Mouse (Mus musculus) lung, embryonic 15.5 days (tissue): Measurements from ENCODE around the gene Abcd2. TPM values are rescaled to one million over a fixed set of nuclear protein-coding genes. Genes with fewer than 3 reads are reported as not detected.

Experiments
- ATAC-seq: fragments of 200-750 bp; cut with Nextera tagmentation; 2 replicates; pipeline ENCODE4 v1.8.0; 2017; ENCODE audit warnings: moderate number of reproducible peaks, borderline replicate concordance; ENCODE audit not compliant: low FRiP score, low TSS enrichment; ENCODE audit errors: extremely low read depth
- H3K27ac ChIP-seq: fragments of 300-500 bp; sonication (generic); 2 replicates; pipeline ENCODE4 v1.5.1; 2015; ENCODE audit warnings: moderate library complexity, mild to moderate bottlenecking, inconsistent platforms
- H3K27me3 ChIP-seq: fragments of 300-500 bp; sonication (generic); 2 replicates; pipeline ENCODE4 v1.6.1; 2015; ENCODE audit warnings: inconsistent platforms
- H3K36me3 ChIP-seq: fragments of 300-500 bp; sonication (generic); 2 replicates; pipeline ENCODE4 v1.6.1; 2015; ENCODE audit warnings: inconsistent platforms
- H3K4me1 ChIP-seq: fragments of 300-500 bp; sonication (generic); 2 replicates; pipeline ENCODE4 v1.6.1; 2015; ENCODE audit warnings: inconsistent platforms
- H3K4me2 ChIP-seq: fragments of 300-500 bp; sonication (generic); 2 replicates; pipeline ENCODE4 v1.6.1; 2015; ENCODE audit warnings: inconsistent platforms, mild to moderate bottlenecking, moderate library complexity
- H3K4me3 ChIP-seq: fragments of 300-500 bp; sonication (generic); 2 replicates; pipeline ENCODE4 v1.5.1; 2015; ENCODE audit warnings: mild to moderate bottlenecking, inconsistent platforms
- H3K9ac ChIP-seq: fragments of 300-500 bp; sonication (generic); 2 replicates; pipeline ENCODE4 v1.6.1; 2015; ENCODE audit warnings: inconsistent platforms
- H3K9me3 ChIP-seq: fragments of 300-500 bp; sonication (generic); 2 replicates; pipeline ENCODE4 v1.6.1; 2016; ENCODE audit warnings: inconsistent platforms
- WGBS: fragments of 180-500 bp; shearing (Covaris S2); methylation state at CpG from one replicate; pipeline ENCODE4 v1.1.7; 2015; 5-methylcytosine and 5-hydroxymethylcytosine counted together
- polyA plus RNA-seq: library from polyadenylated mRNA; unstranded; fragments of >200 nt; fragmentation: Nextera tagmentation; extraction: Ambion mirVana; gene quantifications from 2 replicates; pipeline ENCODE4 v1.2.1, GENCODE M21; 2015

Gene Abcd2
- polyA plus RNA-seq, 1 experiment from 2014 or later, result 4.0 TPM

GRCm38 (mm10) chr15:91124584-91124983 is 67.0 kb downstream of the Abcd2 start:
- no peak overlapping the region for H3K9ac ChIP-seq
- H3K36me3 ChIP-seq, result no peaks in the 10 kb centered on the region
- no peaks in the 10 kb centered on the region for H3K9me3 ChIP-seq
- no peak overlapping the region for H3K4me2 ChIP-seq
- WGBS, result 74% methylated on average over 4 of the region's 4 CpGs
- no peak overlapping the region for H3K27ac ChIP-seq
- H3K27me3 ChIP-seq, result no peaks in the 10 kb centered on the region
- no peaks in the 10 kb centered on the region for H3K4me1 ChIP-seq
- ATAC-seq, result no peak
- H3K4me3 ChIP-seq, result no peak overlapping the region

- H3K4me3 ChIP-seq, result no peak overlapping the region
- no peaks in the 10 kb centered on the region for H3K27me3 ChIP-seq
- H3K9me3 ChIP-seq, result no peaks in the 10 kb centered on the region
- H3K27ac ChIP-seq, result no peak overlapping the region
- H3K36me3 ChIP-seq, result no peaks in the 10 kb centered on the region
- WGBS, result 45% methylated on average over 7 of the region's 7 CpGs
- H3K4me2 ChIP-seq, result no peak overlapping the region
- no peak overlapping the region for H3K9ac ChIP-seq
- no peaks in the 10 kb centered on the region for H3K4me1 ChIP-seq
- ATAC-seq, result no peak
These were observed 78.9 kb downstream of the Abcd2 start for GRCm38 (mm10) chr15:91112555-91113209.

- 86% methylated on average over 5 of the region's 5 CpGs for WGBS
- ATAC-seq, result no peak
- H3K36me3 ChIP-seq, result no peaks in the 10 kb centered on the region
These were observed 83.4 kb downstream of the Abcd2 start for GRCm38 (mm10) chr15:91108102-91108659.

GRCm38 (mm10) chr15:91104934-91105333 is 86.7 kb downstream of the Abcd2 start:
- no peaks in the 10 kb centered on the region for H3K36me3 ChIP-seq
- H3K4me3 ChIP-seq, result no peak overlapping the region
- H3K9me3 ChIP-seq, result no peaks in the 10 kb centered on the region
- no peaks in the 10 kb centered on the region for H3K4me1 ChIP-seq
- no peaks in the 10 kb centered on the region for H3K27me3 ChIP-seq
- 40% methylated on average over 3 of the region's 3 CpGs for WGBS
- no peak for ATAC-seq
- H3K4me2 ChIP-seq, result no peak overlapping the region
- H3K9ac ChIP-seq, result no peak overlapping the region
- H3K27ac ChIP-seq, result no peak overlapping the region

More at GRCm38 (mm10) chr15:91108102-91108659, 83.4 kb downstream of the Abcd2 start:
- H3K4me2 ChIP-seq, result no peak overlapping the region
- no peaks in the 10 kb centered on the region for H3K27me3 ChIP-seq
- H3K9ac ChIP-seq, result no peak overlapping the region
- H3K4me1 ChIP-seq, result no peaks in the 10 kb centered on the region
- no peak overlapping the region for H3K4me3 ChIP-seq
- no peak overlapping the region for H3K27ac ChIP-seq
- no peaks in the 10 kb centered on the region for H3K9me3 ChIP-seq

GRCm38 (mm10) chr15:91104276-91104675 is 87.3 kb downstream of the Abcd2 start:
- Histone ChIP-seq H3K4me1 (no peaks in the 10 kb centered on the region), H3K36me3 (no peaks in the 10 kb centered on the region), H3K4me2 (no peak overlapping the region), H3K27ac (no peak overlapping the region), H3K27me3 (no peaks in the 10 kb centered on the region), H3K9ac (no peak overlapping the region), H3K4me3 (no peak overlapping the region), H3K9me3 (no peaks in the 10 kb centered on the region)
- 63% methylated on average over 1 of the region's 1 CpGs for WGBS
- ATAC-seq, result no peak

GRCm38 (mm10) chr15:91103814-91104213 is 87.8 kb downstream of the Abcd2 start:
- H3K4me2 ChIP-seq, result no peak overlapping the region
- no peak overlapping the region for H3K27ac ChIP-seq
- H3K27me3 ChIP-seq, result no peaks in the 10 kb centered on the region
- no peaks in the 10 kb centered on the region for H3K4me1 ChIP-seq
- no peak for ATAC-seq
- WGBS, result 46% methylated on average over 14 of the region's 14 CpGs
- H3K4me3 ChIP-seq, result no peak overlapping the region
- H3K36me3 ChIP-seq, result no peaks in the 10 kb centered on the region
- H3K9me3 ChIP-seq, result no peaks in the 10 kb centered on the region
- no peak overlapping the region for H3K9ac ChIP-seq

- H3K9me3 ChIP-seq, result no peaks in the 10 kb centered on the region
- no peak for ATAC-seq
- no peak overlapping the region for H3K4me2 ChIP-seq
- H3K36me3 ChIP-seq, result no peaks in the 10 kb centered on the region
- no peak overlapping the region for H3K4me3 ChIP-seq
- WGBS, result 80% methylated on average over 8 of the region's 8 CpGs
- no peak overlapping the region for H3K9ac ChIP-seq
- no peaks in the 10 kb centered on the region for H3K27me3 ChIP-seq
- no peak overlapping the region for H3K27ac ChIP-seq
- no peaks in the 10 kb centered on the region for H3K4me1 ChIP-seq
These were observed 88.3 kb downstream of the Abcd2 start for GRCm38 (mm10) chr15:91103305-91103704.

GRCm38 (mm10) chr15:91096606-91097005 is 95.0 kb downstream of the Abcd2 start:
- H3K27me3 ChIP-seq, result no peaks in the 10 kb centered on the region
- H3K4me2 ChIP-seq, result no peak overlapping the region
- 75% methylated on average over 6 of the region's 6 CpGs for WGBS
- H3K4me1 ChIP-seq, result 0 out of 2 replicates have a peak, but pooled peaks cover 4% of the 10 kb centered on the region
- no peak for ATAC-seq
- H3K36me3 ChIP-seq, result no peaks in the 10 kb centered on the region
- H3K9ac ChIP-seq, result no peak overlapping the region
- no peak overlapping the region for H3K27ac ChIP-seq
- H3K9me3 ChIP-seq, result no peaks in the 10 kb centered on the region
- no peak overlapping the region for H3K4me3 ChIP-seq

Other genes with a start within 250 kb of the Abcd2 start
- gene Kif21a, start 141.9 kb downstream of the Abcd2 start, polyA plus RNA-seq, result 6.2 and 6.5 TPM in 2 replicates
- 0.08 TPM in 1 of 2 replicates, not detected in the other for gene CN725425, start 7.7 kb upstream of the Abcd2 start, polyA plus RNA-seq